Mouse (Mus musculus) embryonic fibroblast, embryonic 13.5 days (primary cell): ENCODE data around the gene Gm9857.

ENCODE experiments used
- CTCF ChIP-seq: IDR thresholded peaks from 2 replicates; pipeline ENCODE4 v1.5.1; 2011; ENCODE audit warnings: mild to moderate bottlenecking, control low read depth, low read length, moderate library complexity, borderline replicate concordance; ENCODE audit not compliant: insufficient read depth
- POLR2A ChIP-seq: IDR thresholded peaks from 2 replicates; pipeline ENCODE4 v1.6.1; 2011; ENCODE audit warnings: low read depth, mild to moderate bottlenecking, control low read depth, low read length, moderate library complexity

DNA sequence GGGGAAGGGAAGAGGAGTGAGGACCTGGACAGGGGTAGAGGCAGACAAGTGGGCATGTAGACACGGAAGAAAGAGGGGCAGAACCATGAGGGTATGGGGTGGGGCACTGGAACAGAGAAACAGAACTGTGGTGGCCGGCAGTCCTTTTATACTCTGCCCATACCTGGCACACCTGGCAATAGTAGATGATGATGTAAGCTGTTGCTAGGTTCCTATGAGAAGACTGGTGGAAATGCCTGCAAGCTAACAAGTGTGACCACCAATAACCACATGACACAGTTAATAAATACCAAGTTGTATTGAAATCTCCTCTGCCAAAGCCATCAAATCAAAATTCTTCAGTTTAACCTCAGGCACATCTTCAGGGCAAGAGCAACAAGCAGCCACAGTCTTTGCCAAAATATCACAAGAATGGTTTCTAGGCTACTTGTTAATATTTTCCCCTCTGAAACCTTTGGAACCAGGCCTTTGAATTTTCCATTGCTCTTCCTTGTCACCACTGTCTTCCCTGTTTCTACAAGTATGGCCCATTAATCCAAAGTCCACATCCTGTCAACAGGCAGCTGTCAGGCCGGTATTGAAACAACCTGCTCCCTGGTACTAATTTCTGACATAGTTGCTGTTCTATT is 19.7 kb downstream of the Gm9857 start:
- TF ChIP-seq POLR2A (no peak), CTCF (no peak)
